Mouse (Mus musculus): ENCODE data around the gene Gria3.

Gria3 gene

DNA sequence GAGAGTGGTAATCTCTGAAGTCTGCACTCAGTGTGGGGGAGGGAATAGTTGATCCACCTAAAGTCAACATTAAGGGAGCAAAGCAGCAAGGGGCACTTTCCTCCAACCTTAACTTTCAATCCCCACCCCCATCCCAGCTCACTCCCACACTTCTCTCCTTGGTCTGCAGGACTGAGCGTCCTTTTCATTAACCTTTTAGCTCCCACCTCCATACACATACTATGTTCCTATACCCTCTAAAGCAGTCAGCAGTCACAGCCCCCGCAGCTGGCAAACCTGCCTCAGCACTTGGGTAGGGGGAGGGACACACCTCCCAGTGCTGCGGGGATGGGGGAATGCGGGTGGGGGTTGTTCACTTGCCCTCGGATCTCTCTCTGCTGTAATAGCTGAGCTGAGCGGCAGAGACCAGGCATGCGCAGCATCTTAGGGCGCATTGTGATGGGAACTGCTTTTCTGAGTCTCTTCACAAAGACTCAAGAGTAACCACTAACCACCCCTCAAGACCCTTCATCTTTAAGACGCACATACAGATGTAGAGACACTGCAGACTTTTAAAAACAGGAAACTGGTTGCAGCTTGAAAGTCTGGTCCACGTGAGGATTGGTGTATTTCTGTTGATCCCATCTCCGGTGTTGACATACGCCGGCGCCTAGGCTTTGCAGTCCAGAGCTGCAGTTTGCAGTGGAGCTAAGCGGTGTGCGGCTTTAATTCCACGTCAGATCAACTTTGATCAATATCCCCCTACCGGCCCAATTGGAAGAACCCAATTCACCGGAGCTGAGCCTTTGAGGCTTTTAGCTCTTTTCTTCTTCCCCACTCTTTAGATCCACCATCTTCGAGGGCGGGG, at the start of gene Gria3:
Gria3 (plus strand) TSS at position 797 of the 847 bp plus-strand sequence.
- in situ Hi-C loops (cut with MboI; ENCODE audit: unreplicated experiment in 2 of 2): no loop called here

DNA sequence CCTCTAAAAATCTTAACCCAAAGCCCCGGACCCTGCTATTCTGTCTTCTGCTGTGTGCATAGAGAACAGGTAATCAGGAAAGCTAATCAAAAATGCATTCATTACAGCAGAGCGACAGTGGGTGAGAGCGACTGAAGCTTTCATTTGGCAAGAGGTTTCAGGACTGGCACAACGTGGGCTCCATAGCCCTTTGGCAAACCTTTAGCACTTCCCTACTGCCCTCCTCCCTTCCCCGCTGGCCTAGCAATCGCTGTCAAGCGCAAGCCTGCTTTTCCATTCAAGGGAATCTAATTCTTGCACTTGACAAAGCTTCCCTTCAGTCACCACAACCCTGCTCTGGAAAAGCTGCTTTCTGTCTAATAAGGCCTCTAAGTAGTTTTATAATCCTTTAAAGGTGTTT, 13.6 kb upstream of the Gria3 start:
- in situ Hi-C loops (cut with MboI; ENCODE audit: unreplicated experiment in 2 of 2): no loop called here

DNA sequence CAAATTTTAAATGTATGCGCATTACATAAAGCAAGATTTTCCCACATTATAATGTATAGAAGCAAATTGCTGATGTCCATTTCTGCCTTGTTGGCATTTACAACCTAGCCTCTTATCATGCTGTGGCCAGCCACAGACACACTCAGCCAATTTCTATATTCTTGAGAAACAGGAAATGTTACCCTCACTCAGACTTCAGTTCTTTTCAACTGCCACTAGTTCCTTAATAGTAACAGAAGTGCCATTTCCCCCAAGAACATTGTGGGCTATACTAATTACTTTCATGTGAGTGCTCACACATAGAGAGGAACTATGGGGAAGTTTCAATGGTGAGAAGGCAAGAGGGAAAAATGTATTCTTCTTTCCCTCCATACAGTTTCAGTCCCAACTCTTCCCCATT, 11.6 kb upstream of the Gria3 start:
- in situ Hi-C loops (cut with MboI; ENCODE audit: unreplicated experiment in 2 of 2): no loop called here

DNA sequence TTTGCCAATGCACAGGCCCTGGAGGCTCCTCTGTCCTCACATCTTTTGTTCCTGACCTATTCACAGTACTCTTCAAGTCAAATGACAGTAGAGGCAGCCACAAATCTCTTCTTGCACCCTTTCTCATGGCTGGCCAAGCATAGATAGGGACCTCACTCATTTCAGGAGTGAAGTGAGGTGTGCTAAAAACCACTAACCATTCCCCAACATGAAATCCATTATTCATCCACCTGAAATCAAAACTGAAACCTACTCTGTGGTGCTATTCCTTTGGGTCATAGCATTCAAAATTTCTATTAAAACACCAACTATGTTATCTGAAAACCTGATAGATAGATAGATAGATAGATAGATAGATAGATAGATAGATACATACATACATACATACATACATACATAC, 2.2 kb upstream of the Gria3 start:
- in situ Hi-C loops (cut with MboI; ENCODE audit: unreplicated experiment in 2 of 2): no loop called here

DNA sequence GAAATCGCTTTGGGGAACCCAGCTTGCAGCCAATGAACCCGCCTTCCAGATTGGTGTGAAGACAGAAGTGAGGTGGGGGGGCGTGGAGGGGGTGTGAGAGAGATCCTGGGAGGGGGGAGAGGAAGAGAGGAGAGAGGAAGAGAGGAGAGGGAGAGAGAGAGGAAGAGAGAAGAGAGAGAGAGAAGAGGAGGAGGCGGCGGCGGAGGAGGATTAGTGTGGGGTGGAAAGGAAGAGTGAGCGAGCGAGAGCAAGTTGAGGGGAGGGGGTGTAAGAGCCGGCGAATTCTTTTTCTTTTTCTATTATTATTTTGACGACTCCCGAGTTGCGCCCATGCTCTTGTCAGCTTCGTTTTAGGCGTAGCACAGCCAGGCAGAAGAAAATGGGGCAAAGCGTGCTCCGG, 532 bp downstream of the Gria3 start:
- in situ Hi-C loops (cut with MboI; ENCODE audit: unreplicated experiment in 2 of 2): no loop called here

DNA sequence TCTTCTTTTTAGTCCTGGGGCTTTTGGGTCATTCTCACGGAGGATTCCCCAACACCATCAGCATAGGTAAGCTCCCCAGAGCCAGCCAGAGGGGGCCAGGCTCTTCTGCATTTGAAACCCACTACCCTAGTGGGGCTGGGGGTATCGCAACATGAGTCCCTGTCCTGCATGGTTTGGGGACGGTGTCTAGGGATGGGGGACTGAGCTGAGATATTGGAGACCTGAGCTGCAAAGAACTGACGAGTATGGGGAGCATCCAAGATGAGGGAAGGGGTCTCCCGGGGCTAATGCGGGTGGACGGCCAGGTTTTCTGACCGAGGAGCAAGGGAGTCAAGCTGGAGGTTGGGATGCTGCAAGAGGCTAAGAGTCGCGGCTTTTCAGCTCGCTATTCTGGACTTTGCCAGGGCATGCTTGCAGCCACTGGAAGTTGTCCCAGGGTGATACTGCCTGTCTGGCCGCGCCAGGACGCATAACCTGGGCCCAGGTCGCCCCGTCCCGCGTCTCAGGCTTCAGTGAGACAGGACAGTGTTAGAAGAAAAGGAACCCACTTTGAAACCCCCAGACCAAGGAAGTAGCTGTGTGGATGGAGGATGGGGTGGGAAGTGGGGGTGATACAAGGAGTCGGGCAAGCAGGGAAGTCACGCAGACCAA, 1.1 kb downstream of the Gria3 start:
- in situ Hi-C loops (cut with MboI; ENCODE audit: unreplicated experiment in 2 of 2): no loop called here

DNA sequence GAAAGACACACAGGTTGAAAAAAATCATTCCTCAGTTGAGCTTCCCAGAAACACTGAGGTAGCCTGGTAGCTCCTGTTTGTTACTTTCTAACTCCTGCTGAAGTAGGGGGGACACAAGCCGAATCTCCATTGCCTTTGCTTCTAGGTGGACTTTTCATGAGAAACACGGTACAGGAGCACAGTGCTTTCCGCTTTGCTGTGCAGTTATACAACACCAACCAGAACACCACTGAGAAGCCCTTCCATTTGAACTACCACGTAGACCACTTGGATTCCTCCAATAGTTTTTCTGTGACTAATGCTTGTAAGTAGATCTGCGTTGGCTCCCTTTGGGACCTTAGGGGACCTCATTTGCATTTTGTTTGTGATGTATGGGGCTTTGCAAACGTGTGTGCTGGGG, 2.0 kb downstream of the Gria3 start:
- in situ Hi-C loops (cut with MboI; ENCODE audit: unreplicated experiment in 2 of 2): no loop called here

DNA sequence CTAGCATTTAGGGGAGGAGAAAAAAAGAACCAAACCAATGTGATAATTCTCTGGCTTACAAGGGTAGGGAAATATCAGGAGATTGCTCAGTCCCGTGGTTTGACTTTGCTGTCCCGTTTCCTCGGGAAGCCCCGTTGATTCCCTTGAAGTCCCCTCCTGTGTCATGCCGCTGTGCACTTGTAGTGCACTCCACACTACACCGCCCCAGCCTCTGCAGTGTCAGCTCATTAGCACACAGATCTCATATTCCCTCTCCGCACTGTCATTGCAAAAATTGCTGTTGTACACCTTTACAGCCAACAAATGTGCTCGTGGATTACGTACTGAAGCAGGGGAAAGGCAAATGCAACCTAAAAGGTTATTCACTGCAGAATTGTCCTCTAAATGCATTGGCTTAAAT, 5.6 kb downstream of the Gria3 start:
- in situ Hi-C loops (cut with MboI; ENCODE audit: unreplicated experiment in 2 of 2): no loop called here

DNA sequence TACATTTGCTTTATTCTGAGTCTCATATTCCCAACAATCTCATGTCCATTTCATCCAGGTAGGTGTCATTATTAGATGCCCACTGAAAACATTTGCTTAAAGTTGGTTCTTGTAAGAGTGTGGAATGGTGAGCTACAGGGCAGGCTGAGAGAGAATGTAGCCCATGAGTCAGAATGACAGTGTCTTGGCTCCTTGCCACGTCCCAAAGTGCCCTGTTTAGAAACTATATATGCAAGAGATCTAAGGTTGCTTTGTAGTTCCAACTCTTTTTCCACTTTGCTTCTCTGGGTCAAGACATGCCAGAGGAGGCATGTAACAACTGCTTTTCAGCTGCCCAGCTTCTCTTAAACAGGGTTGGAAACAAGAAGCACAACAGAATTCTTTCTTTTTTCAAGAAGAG, 9.1 kb downstream of the Gria3 start:
- in situ Hi-C loops (cut with MboI; ENCODE audit: unreplicated experiment in 2 of 2): no loop called here

DNA sequence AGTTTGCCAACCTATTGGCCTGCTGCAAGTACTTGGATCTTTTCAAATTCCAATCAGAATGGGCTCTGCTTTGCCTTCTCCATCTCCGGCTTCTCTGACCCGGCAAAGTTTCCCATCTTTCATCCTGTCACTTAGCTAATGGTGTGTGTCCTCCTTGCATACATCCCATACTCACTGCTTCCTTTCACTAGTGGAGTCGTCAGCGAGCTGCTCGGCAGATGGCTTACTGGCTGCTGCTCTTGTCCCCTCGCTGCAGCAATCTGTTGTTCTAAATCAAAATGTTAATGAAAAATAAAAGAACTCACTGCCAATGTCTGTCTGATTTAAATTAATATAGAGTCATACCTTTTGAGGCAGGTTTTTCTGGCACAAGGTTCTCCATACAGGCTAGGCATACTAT, 25.0 kb downstream of the Gria3 start:
- in situ Hi-C loops (cut with MboI; ENCODE audit: unreplicated experiment in 2 of 2): no loop called here

DNA sequence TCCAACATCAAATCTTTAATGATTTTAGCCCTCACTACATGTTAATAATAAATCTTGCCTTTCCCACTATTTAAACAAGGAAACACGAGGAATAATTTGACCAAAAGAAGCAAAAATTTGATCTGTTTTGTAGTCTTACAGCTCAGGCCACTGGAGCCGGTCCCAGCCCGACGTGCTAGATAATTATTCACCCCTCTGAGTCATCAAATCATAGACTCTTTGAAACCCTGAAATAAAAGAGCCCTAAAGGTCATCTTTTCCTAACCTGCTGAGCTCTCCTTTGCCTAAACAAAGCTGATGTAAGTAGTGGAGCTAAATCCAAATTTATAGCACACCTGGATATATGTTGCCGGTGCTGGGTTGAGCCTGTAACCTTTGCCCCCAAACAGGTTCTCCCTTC, 27.4 kb downstream of the Gria3 start:
- in situ Hi-C loops (cut with MboI; ENCODE audit: unreplicated experiment in 2 of 2): no loop called here

DNA sequence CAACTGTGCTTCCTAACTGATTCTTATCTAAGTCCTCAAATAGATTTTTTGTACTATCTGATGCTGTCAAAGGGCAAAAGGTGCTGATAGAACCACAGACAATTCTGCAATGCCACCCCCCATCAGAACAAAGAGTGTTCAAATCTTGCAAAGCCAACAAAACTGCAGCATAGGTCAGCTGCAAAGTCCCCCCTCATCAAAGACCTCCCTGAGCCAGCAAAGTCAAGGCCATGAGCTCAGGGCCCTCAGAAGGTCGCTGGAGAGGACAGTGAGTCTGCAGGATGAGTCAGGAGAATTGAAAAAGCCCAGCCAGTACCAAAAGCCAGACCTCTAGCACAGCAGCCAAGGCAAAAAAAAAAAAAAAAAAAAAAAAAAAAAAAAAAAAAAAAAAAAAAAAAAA, 34.9 kb downstream of the Gria3 start:
- in situ Hi-C loops (cut with MboI; ENCODE audit: unreplicated experiment in 2 of 2): no loop called here

DNA sequence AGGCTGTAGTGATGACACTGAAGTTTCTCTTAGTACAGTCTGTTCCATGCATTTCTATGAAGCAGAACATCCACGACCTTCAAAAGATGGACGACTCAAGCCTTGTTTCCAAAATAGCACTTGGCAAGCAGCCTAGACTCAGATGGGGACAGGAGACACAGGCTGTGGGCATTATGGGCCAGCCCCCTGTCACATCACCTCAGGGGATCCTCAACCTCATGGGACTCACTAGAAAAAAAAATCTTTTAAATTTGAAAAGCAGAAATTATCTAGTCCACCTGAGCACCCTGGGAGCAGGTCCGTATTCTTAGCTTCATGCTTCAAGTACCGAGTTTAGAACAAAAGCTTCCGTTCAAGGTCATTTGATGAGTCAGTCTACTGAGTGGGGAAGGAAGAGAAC, 38.2 kb downstream of the Gria3 start:
- in situ Hi-C loops (cut with MboI; ENCODE audit: unreplicated experiment in 2 of 2): no loop called here

DNA sequence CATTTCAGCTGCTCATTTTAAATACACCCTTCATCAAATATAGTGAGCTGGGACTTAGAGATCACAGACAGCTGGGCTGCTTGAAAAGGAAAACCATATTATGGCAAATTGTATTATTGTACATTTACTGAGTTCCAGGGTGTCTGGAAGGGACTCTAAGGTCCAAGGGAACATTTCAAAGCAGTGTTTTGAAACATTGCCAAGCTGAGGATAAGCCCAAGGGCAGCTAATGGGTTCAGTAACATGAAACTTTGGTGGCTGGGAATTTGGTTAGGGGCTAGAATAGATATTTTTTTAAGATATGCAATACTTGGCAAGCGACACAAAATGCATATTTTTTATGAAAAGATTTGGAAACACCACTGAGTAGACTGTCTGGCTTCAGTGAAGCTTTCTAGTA, 48.2 kb downstream of the Gria3 start:
- in situ Hi-C loops (cut with MboI; ENCODE audit: unreplicated experiment in 2 of 2): no loop called here

DNA sequence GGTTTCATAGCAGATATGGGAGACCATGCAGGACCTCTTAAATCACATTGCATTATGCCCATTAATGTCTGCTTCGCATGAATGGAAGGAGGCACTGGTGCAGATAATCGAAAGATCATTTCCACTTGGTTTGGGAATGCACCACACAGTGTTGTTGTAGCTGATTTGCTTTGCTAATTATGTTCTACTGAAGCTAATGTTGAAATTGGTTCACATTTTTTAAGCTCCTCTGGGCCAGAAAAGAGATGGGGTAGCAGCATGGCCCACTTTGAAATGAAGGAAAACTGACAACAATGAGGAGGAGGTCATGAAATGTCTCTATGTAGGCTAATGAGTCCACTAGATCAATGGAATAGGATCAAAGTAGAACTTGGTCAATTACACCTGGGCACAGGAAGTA, 76.8 kb downstream of the Gria3 start:
- in situ Hi-C loops (cut with MboI; ENCODE audit: unreplicated experiment in 2 of 2): no loop called here

DNA sequence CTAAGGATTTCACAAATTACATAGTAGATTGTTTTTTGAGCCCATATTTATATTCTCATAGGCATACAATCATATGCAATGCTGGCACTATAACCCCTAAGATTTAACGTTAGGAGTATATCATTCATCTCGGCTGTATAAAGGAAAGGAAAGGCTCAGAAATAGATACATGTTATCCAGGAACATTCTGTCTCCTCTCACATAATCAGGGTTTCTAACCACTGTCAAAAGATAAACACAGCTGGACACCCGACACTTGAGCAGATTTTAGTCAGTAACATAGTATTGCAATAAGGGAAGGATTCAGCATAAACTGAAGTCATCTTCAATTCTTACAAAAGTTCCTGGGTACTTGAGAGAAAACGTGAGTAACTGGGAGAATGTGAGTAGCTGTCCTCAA, 95.9 kb downstream of the Gria3 start:
- in situ Hi-C loops (cut with MboI; ENCODE audit: unreplicated experiment in 2 of 2): no loop called here

DNA sequence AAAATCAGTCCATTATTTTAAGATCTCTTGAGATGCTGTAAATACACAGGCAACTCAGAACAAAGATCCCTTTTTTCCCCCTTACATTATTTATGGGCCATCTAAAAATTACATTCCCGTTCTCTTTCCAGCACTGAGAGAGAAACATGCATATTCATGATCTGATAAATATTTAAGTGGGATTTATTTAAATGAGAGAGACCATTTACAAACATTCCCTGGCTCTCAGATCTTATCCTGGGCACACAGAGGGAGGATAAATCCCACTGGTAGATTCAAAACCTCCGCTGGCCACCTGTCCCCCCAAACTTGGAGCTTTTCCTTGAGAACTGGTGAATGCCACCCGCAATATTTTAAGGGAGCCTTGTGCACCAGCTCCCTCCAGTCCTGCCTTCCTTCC, 104.7 kb downstream of the Gria3 start:
- in situ Hi-C loops (cut with MboI; ENCODE audit: unreplicated experiment in 2 of 2): no loop called here

DNA sequence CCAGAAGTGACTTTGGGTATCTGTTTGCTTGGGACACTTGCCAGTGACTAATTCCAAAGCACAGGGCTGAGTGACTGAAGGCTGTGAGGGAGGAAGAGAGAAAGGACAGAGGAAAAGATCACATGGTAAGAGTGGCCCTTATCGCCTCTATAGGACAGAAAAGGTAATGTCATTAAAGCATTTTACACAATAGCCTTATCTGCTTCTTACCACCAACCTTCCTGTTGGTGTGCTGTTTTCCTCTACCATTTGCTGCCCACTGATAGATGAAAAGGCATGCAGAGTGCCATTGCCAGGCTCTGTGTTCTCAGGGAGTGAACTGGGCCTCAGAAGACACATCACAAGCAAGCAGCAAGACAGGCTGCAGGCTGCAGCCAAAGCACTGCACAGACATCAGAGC, 107.3 kb downstream of the Gria3 start:
- in situ Hi-C loops (cut with MboI; ENCODE audit: unreplicated experiment in 2 of 2): no loop called here

DNA sequence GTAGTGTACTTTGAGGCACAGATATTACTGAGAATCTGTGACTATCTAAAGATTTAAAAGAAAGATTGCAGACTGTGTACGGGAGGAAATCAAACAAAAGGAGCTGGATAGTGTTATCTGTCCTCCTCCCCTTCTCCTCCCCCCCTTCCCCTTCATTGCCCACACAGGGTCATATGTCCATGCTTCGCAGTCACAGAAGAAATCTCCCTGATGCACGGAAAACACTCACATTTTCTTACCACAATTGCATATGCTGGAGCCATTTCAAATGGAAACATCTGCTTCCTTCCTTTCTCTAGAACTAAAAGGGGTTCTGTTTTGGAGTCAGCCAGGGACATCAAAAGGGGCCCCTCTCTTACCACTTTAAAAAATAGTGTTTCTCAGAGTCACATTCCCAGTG, 114.3 kb downstream of the Gria3 start:
- in situ Hi-C loops (cut with MboI; ENCODE audit: unreplicated experiment in 2 of 2): no loop called here

DNA sequence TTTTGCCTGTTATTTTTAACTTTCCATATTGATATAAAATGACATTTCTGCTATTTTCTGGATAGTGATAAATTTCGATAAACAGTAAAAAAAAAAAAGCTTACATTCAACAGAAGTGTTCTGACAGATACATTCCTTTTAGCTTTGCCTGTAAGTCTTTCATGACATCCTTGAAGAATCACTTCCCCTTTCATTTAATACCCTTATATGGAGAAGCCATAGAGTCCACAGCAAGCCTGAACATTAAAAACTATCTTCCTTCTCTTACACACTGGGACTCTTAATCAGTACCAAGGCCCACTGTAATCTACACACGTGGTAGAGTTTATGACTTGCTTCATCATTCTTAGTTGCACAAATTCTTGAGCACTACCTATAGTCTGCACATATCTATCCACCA, 131.9 kb downstream of the Gria3 start:
- in situ Hi-C loops (cut with MboI; ENCODE audit: unreplicated experiment in 2 of 2): no loop called here

DNA sequence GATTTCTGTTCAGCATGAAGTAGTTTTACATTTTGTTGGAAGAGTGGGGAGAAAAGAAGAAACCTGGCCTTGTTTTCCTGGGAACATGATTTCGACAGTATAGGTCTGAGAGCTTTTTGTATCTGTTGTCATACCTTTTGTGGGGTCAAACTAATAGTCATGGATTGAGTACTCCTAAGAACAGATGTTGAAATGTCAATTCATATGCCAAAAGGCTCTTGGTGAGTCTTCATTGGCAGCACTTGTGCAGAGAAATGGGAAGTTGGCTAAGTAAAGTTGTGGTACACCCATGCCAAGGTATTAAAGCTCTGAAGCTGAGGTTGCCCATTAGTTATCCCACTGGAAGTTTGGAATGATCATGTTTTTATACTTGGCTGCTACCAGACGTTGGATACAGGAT, 135.2 kb downstream of the Gria3 start:
- in situ Hi-C loops (cut with MboI; ENCODE audit: unreplicated experiment in 2 of 2): no loop called here

DNA sequence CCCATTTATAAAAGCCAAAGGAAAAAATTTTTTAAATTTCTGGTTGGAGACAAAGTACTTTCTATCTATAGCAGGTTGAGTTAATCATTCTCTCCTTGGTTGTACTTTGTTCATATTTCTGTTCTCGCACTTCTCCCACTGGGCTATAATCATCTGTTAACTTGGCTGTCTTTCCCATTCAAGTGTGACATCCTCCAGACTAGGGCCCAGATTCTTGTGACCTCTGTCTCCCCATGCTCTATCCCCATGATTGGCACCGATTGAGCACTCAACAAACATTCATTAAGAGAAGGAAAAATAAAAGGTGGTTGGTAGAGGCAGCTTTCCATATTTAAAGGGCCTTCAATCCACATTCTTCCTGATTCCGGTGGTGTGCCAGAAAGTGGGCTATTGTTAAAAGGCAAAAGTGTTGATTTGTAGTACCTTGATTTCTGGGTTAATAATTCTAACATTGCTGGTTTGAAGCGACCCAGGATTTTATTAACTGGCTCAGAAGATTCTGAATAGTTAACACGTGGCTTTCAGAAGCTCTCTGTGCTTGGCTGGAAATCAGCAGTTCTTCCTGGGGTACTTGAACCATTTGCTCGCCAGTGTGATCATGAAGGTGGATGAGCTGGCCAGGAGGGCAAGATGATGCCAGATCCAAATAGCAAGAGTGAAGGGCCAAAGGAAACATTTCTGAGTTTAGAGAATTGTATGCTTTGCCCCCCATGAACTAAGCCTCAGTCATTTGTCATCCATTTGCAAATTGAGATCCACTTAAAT, 161.8 kb downstream of the Gria3 start:
- in situ Hi-C loops (cut with MboI; ENCODE audit: unreplicated experiment in 2 of 2): no loop called here
